Mouse (Mus musculus) forelimb bud, embryonic 11.5 days (tissue): Measurements from ENCODE around the gene Gng7.

Source experiments
- DNase-seq: peaks from one replicate; pipeline ENCODE4 v3.0.0-alpha.2; 2012; ENCODE audit warnings: low read depth, low spot score

The Gng7 gene

GRCm38 (mm10) chr10:81025639-81026275 is 11.0 kb upstream of the Gng7 start, which contains the start of gene Diras1:
TSS of gene Diras1 (minus strand) at chr10:81025662.
- DNase-seq: no peak

DNA sequence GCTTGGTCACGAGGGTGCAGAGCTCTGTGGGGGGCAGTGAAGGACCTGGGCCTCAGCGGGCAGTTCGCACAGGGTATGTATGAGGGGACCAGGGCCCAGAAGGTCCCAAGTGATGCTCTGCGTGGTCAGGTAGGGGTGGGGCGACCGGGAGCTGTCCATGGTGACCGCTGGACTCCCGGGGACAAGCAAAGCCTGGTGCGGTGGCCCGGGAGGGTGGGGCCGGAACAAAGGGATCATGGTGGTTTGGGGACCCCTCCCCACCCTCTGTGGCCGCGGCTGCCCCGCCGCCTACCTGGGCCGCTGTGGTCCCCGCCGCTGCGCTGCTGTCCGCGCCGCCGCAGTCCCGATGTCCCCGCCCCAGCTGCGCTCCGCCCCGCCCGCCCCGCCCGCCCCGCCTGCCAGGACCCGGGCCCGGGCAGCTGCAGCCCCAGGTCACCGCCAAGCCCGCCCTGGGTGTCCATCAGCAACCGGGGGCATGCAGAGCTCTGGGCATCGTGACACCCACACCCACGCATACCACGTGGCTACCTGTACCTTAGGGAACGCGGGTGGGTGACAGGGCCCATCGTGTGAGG is 10.4 kb upstream of the Gng7 start:
- no peak for DNase-seq

- no peak for DNase-seq
Measured at GRCm38 (mm10) chr10:81024346-81024937, 9.7 kb upstream of the Gng7 start.

DNA sequence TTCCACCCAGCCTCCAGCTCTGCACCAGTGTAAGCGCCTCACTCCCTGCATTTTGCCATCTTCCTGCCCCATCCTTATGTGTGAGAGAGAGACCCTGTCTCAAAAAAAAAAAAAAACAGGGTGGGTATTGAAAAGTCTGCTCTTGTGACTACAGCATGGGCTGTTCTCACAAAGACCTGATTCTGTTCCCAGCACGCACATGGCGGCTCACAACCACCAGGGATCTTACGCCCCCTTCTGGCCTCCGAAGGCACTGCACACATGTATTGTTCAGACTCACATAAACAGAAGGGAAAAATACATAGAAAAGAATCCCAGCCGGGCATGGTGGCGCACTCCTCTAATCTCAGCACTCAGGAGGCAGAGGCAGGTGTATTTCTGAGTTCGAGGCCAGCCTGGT is 8.0 kb upstream of the Gng7 start:
- DNase-seq: no peak

GRCm38 (mm10) chr10:81021547-81022110 is 6.9 kb upstream of the Gng7 start:
- no peak for DNase-seq

GRCm38 (mm10) chr10:81020207-81020606 is 5.5 kb upstream of the Gng7 start:
- DNase-seq: no peak

- DNase-seq: no peak
Measured at GRCm38 (mm10) chr10:81019687-81020086, 4.9 kb upstream of the Gng7 start.

DNA sequence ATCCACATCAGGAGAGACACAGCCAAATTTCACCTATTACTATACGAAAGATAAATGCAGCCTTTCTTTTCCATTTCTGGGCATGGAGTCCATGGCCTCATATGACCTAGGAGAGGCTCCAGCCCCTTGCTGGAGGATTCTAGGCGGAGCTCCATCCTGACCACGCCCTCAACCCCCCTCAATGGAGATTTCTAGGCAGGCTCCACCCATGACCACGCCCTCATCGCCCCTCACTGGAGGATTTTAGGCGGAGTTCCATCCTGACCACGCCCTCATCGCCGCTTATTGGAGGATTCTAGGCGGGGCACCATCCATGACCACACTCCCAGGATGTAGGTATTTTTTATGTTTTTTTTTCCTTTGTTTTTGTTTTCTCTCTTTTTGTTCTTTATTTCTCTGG is 3.6 kb upstream of the Gng7 start:
- DNase-seq: peak; percentile 28

GRCm38 (mm10) chr10:81016645-81017044 is 1.9 kb upstream of the Gng7 start:
- DNase-seq: peak; percentile 54

GRCm38 (mm10) chr10:81015666-81016065 is 921 bp upstream of the Gng7 start:
- no peak for DNase-seq

DNA sequence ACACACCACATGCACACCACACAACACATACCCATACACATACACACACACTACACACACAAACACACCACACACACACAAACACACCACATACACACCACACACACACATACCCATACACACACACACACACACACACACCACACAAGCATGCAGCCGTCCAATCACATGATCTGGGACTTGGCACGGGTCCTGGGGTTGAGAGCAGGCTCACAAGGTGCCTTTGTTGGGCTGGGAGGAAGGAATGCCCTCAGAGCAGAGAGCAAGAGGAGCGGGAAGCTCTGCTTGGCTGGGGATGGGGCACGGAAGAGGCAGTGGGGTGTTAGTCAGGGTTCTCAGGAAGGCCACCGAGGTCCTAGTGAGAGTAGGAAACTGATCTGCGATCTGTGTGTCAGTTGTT is 3.9 kb downstream of the Gng7 start:
- no peak for DNase-seq

- DNase-seq: no peak
Measured at GRCm38 (mm10) chr10:81007240-81007639, 7.5 kb downstream of the Gng7 start.

DNA sequence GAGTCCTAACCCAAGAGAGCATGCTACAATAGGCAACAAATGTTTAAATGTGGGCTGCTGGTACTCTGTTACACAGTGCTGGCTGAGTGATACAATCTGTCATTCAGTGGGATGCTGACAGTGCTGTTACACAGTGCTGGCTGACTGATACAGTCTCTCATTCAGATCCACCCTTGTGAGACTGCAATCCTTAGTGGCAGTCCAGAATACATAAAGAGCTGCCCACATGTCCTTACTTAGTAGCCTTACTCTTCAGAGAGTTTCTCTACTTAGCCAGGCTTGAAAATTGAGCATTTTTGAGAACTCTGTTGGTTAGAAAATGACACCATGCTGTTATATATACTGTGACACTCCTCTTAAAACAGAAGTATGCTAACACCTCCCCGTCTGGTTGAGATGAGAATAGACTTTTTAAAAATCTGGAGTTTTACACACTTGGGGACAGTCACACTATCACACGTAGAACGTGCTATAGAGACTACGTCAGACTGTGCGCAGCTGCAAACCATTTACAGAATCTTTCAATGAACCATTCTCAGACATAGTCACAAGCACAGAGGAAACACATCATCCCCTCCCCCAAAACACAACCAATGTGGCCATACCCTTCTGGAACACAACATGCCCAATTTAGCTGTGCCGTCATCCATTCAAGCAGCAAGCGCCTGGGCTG is 8.6 kb downstream of the Gng7 start:
- no peak for DNase-seq

DNA sequence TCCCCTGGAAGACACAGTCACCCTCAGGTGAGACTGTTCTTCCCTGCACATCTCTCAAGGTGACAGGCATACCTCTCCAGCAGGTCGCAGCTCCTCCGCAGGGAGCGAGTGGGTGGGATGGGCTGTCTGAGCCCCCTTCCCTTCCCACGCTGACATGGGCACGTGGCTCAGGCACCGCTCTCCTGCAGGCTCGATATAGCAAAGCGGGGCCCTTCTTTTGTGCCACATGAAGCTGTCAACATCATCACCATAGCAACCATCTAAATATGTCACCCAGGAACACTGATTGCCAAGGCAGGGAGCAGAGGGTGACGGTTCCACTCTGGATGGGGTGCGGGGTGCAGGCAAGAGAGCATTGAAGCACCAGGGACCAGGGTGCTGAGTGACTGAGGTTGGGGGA is 13.6 kb downstream of the Gng7 start:
- no peak for DNase-seq

DNA sequence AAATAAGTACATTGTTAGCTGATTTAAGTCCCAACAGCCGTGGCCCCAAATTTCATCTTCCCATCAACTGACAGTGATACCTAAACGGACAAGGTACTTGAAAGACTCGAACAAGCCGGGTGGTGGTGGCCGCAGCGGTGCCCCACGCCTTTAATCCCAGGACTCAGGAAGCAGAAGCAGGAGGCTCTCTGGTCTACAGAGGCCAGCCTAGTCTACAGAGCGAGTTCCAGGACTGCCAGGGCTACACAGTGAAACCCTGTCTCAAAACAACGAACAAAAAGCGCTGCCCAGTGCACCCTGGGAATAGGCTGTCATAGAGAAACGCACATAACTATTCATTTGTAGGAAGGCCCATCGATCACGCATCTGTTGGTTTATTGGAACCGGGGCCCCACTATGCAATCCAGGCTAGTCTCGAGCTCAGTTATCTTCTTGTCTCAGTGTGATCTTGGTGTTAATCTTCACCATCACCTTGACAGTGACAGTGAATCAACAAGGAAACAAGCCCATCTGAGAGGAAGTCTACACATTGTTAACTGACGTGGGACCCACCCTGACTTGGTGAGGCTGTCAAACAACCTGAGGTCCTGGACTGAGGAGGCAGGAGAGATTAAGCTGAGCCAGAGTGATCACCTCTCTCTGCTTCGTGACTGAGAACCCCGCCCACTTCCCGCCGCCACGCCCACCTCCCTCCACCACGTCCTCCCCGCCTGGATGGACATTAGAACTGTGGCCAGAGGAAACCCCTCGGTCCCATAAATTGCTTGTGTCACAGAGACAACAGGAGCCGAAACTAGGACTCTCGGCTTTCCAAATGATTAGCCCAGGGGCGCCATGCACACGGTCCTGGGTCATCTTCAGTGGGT is 14.3 kb downstream of the Gng7 start:
- DNase-seq: no peak

DNA sequence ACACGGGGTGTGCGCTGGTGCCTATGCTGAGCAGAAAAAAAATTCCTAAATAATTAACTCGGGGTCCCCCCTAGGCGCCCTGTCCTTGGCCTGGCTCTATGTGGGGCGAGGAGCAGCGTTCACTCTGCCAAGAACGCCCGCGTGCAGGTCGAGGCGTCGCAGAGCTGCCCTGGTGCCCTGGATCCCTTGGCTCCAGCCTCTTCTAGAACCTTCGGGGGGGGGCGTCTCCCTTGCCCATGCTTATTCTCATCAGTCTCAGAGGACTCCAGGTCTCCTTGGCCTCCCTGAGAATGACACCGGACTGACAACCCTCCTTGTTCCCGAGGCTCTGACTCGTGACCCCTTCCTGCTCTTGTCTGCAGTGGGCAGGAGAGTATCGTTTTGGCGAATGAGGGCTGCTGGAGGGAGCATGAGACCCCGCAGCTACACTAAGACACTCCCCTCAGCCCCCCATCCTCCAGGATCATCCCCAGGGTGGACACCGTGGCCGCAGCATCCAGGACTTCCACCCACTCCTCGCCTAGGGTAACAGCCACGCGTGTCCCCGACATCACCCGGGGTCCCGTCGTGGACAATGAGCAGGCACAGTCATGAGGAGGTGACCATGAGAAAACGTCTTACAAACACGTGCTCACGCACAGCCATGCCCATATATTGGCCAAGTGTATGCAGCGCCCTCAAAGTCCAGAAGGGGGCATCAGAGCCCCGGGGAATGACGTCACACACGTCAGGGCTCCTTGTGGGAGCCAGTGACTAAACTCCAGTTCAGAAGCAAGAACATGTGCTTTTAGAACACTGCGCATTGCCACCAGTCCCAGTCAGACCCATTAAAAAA is 15.2 kb downstream of the Gng7 start:
- DNase-seq: peak; percentile 90

GRCm38 (mm10) chr10:80998778-80999177 is 16.0 kb downstream of the Gng7 start:
- DNase-seq: peak; percentile 64

GRCm38 (mm10) chr10:80998021-80998420 is 16.7 kb downstream of the Gng7 start:
- DNase-seq: no peak

DNA sequence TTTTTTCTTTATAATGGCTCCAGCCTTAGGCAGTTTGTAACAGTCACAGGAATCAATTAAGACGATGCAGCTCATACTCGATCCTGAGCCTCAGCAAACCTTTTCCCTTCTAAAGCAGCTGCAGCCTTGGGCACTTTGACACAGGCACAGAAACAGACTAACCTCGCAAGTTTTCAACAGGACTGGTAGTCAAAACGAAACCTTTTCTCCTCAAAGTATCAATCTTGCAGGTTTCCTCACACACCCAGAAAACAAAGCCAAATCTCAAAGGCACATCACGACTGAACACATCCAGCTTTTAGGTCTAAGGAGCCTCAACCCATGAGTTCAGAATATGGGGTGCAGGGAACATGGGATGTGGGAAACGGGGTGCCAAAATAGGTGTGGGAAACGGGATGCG is 17.4 kb downstream of the Gng7 start:
- DNase-seq: no peak

- DNase-seq: no peak
Measured at GRCm38 (mm10) chr10:80996501-80996900, 18.2 kb downstream of the Gng7 start.
